Mouse (Mus musculus) neutrophil, adult 65 days (primary cell): ENCODE measurements around the gene Gpn2. TPM values are rescaled to one million over a fixed set of nuclear protein-coding genes. Genes with fewer than 3 reads are reported as not detected.

Experiments used
- total RNA-seq: library from RNA; stranded (reverse); gene quantifications from 2 replicates; pipeline ENCODE4 v1.2.4, GENCODE M21; 2023

The Gpn2 gene
- total RNA-seq, result 17.6 and 23.4 TPM in 2 replicates

GRCm38 (mm10) chr4:133584059-133584951 lies at the start of gene Gpn2:
TSS of gene Gpn2 (plus strand) at chr4:133584362.

GRCm38 (mm10) chr4:133545272-133546231 lies 38.6 kb upstream of the Gpn2 start, which contains the start of gene Nudc:
TSS of gene Nudc (minus strand) at chr4:133545996.

GRCm38 (mm10) chr4:133552768-133553447 lies 31.3 kb upstream of the Gpn2 start, which contains the start of gene Nr0b2:
TSS of gene Nr0b2 (plus strand) at chr4:133553376.

GRCm38 (mm10) chr4:133574070-133574842 lies 9.9 kb upstream of the Gpn2 start, which contains the start of gene Gpatch3:
TSS of gene Gpatch3 (plus strand) at chr4:133574745.

GRCm38 (mm10) chr4:133601721-133602218 lies 17.6 kb downstream of the Gpn2 start, which contains the start of gene Sfn:
TSS of gene Sfn (minus strand) at chr4:133602168.

Other genes with a start within 250 kb of the Gpn2 start
- gene Wdtc1, start 230.9 kb upstream of the Gpn2 start, total RNA-seq, result 64.6 and 69.6 TPM in 2 replicates
- gene Slc9a1, start 214.7 kb upstream of the Gpn2 start, total RNA-seq, result 56.1 and 67.3 TPM in 2 replicates
- gene Tent5b, start 104.2 kb upstream of the Gpn2 start, total RNA-seq, result not detected in 2 replicates
- gene Trnp1, start 85.8 kb upstream of the Gpn2 start, total RNA-seq, result not detected in 2 replicates
- not detected in 2 replicates for gene Kdf1, start 65.4 kb upstream of the Gpn2 start, total RNA-seq
- gene Nudc, start 38.4 kb upstream of the Gpn2 start, total RNA-seq, result 41.1 and 41.8 TPM in 2 replicates
- gene Nr0b2, start 31.0 kb upstream of the Gpn2 start, total RNA-seq, result not detected in 2 replicates
- 20.6 and 25.8 TPM in 2 replicates for gene Gpatch3, start 9.6 kb upstream of the Gpn2 start, total RNA-seq
- 8.6 and 16.1 TPM in 2 replicates for gene Sfn, start 17.8 kb downstream of the Gpn2 start, total RNA-seq
- 99.9 and 129 TPM in 2 replicates for gene Zdhhc18, start 65.8 kb downstream of the Gpn2 start, total RNA-seq
- gene Pigv, start 88.3 kb downstream of the Gpn2 start, total RNA-seq, result 18.2 and 25.4 TPM in 2 replicates
- gene Arid1a, start 172.4 kb downstream of the Gpn2 start, total RNA-seq, result 110 and 119 TPM in 2 replicates